Mouse (Mus musculus): ENCODE measurements at regions not wholly inside any gene's neighbourhood (a gene's known extent, or its start where the extent isn't known, plus 50 kb on each side); places are given as distances from the start of the nearest gene placed in this dataset.
"Not testable (repeated sequence)": the region's sequence is repeated elsewhere in the genome, so short reads cannot be mapped to it uniquely, and the experiment has no call there.

DNA sequence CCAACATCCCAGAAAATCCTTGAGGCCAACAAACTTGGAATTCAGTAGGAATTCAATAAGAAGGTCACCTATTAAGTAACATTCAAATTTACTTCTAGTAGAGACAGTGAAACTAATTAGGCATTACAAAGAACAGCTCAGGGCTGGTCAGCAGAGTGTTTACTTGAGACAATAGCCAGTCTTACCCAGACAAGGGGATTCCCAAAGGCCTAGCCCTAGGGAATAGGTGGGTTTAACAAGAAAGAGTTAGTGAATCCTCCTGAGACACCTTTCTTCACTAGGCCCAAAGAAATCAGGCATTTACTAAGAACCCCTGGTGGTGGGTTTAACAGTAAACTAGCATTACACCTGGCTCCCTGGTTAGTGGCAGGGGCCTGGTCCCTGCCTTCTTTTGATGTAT is 597.7 kb upstream of the Cdh9 start:
- DNase-seq (ENCODE audit: low spot score): no peak

DNA sequence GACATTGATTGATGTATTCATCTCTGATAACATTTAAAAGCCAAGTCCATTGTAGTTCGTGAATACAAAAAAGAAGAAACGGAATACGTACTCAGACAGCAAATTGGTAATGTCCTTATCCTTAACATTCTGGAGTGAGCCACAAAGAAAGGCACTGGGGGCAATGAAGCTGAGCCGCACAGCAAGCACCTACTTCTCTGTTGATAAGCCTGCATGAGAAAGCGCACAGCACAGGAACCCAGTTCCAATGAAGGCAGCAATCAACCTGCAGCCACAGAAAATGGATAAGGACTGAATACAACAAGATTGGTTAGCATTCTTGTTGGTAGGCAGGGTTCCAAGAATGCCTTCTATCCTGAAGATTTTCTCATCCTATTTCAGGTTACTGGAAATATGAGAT is 570.4 kb upstream of the Cdh9 start:
- no peak for DNase-seq (ENCODE audit: low spot score)

DNA sequence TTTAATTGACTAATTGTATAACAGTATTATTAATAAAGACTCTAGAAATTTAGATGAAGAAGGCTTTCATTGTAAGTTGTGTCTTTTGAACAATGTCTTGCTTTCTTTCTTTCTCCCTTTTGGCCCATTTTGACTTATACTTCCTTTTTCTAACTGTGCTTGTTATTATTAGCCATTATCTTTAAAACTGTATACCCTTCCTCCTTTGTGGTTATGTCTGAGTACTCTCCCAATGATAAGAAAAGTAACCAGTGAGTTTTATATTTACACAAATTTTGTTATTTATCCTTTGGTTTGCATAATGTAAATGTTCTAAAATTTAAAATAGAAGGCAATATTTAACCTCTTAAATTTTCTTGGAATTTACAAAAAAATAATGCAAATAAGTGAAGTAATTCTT is 564.6 kb upstream of the Cdh9 start:
- DNase-seq (ENCODE audit: low spot score): no peak

DNA sequence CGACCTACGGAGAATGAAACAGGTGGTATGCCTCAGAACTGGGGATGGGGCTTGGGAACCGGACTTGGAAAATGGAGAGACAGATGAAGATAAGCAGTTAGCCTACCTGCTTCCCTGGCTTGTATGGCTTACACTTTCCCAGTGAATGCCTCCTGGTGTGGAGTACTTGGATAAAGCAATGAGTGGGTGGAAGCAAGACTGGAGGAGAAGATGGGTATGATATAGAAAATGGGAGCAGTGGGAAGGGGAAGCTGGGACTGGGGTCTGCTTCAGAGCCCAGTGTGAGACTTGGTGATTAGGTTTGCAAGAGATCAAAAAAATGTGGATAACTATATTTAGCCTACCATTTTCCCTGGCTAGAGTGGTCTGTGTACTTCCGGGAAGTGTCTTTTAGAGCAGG is 515.2 kb upstream of the Cdh9 start:
- DNase-seq (ENCODE audit: low spot score): no peak

DNA sequence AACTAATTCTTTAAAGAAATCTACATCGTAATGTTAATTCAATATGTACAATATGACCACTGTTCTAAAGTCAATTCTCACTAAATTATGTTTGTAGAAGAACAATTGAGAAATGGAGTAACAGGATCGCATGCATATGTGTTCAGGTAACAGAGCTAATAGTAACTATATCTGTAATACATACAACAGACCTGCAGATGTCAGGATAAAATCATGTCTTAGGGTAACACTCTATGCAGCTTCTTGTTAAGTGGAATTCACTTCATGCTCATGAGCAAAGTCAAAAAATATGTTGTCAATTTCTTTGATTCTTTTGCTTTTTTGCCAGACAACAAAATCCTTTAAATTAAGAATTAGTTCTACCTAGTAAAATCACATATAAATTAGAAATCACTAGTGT is 506.9 kb upstream of the Cdh9 start:
- DNase-seq (ENCODE audit: low spot score): peak; percentile 6

DNA sequence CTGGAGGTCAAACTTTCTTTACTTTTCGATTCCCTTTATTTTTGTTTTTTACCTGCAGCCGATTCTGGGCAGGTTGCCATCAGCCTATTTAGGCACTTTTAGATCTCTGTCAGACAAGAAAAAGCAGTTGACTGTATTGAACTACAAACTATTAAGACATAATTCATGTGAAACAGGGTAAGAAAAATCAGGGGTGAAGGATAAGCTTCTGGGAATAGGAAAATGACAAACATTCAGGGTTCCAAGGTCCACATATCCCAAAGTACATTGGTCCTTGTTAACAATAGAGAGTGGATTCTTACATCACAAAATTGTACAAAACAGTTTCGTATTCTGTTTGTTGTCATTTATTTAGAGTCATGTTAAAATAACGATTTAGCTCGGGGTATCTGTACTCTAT is 480.0 kb upstream of the Cdh9 start:
- no peak for DNase-seq (ENCODE audit: low spot score)

DNA sequence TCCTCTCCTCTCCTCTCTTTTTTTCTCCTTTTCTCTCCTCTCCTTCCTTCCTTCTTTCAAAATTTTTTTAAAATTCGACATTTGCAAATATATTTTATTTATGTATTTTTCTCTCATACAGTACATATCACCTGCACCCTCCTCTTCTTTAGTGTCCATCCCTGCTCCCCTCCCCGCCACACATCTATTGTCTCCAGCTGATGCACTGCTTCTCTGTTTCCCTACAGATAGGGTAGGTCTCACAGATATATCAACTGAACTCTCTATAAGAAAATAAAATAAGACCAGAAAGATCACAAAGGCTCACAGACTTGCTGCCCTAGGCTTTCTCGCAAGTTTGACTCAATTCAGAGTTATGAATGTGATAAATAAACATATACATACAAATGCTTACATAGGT is 443.4 kb upstream of the Cdh9 start:
- no peak for DNase-seq (ENCODE audit: low spot score)

DNA sequence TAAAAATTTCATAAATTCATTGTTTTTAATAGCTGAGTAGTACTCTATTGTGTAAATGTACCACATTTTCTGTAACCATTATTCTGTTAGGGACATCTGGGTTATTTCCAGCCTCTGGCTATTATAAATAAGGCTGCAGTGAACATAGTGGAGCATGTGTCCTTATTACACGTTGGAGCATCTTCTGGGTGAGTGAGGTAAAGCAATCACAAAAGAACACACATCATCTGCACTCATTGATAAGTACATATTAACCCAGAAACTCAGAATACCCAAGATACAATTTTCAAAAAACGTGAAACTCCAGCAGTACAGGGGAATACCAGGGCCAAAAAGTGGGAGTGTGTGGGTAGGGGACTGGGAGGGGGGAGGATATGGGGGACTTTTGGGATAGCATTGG is 434.0 kb upstream of the Cdh9 start:
- not testable (repeated sequence) for DNase-seq (ENCODE audit: low spot score)

DNA sequence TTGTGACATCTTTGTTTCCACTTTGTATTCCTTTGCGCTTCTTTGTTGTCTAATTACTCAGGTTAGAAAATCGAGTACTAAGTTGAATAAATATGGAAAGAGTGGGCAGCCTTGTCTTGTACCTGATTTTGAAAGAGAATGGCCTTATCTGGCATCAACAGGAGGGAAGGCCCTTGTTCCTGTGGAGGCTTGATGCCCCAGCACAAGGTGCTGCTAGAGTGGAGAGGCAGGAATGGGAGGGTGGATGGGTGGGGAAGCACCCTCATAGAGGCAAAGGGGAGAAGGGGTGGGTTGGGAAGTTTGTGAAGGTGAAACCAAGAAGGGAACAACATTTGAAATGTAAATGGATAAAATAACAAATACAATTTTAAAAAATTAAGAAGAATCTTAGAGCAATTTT is 418.9 kb upstream of the Cdh9 start:
- DNase-seq (ENCODE audit: low spot score): no peak

DNA sequence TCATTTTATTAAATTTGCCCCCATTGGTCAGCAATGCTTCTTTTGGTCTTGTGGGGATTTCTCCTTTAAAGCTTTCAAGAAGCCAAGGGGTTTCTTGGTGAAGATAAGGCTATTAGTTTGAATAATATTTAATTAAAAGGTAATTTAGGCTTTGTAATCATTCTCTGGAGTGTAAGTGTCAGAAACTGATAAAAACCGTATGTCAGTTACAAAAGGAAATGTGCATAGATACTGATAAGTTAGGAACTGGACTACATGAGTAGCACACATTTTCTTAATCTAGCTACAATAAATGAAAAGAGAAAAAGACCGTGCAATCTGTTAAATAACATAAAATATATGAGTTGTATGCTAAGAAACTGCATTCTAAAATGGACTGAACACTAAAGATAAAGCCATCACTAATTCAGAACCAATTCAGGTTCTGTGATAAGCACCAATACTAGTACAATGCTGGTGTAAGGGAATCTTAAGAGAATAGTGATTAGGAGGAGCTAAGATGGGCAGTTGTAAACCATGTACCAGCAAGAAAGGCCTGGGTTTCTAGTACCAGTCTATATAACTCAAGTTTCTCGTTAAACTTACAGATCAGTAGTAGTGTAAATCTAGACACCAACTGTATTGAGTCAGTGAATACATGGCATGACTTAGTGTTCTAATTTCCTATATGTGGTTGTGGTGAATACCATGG is 416.5 kb upstream of the Cdh9 start:
- DNase-seq (ENCODE audit: low spot score): no peak

DNA sequence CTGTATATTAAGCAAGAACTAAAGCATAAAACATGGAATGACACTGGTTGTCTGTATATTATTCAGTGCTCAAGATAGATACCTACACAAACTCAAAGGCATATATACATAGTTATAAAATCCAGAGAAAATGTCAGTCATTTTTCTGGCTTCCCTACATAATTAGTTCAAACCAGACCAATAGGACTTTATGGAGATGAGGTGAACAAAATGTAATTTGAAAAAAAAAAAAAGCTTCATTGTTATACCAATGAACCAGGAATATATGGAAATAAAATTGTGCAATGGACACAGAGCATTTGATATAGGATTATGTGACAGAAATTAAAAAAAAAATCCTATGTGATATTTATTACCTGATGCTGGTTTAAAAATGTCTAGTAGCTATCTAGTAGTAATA is 415.8 kb upstream of the Cdh9 start:
- DNase-seq (ENCODE audit: low spot score): no peak

DNA sequence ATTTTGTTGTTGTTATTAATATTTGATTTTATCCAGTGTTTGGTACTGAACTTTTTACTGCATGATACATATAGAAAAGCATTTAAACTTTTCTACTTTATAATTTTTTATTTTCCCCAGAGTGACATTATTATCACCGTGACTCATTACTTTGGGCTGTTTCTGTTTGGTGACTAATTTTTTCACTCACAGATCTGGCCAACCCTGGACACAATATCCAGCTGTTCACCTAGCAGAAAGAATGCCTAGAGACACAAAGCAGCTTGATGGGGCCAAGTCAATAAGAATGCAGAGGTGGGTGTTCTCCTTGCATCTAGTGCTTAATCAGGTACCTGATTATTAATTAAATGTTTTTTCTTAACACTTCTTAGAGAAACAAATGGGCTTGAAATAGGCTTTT is 414.7 kb upstream of the Cdh9 start:
- DNase-seq (ENCODE audit: low spot score): no peak

DNA sequence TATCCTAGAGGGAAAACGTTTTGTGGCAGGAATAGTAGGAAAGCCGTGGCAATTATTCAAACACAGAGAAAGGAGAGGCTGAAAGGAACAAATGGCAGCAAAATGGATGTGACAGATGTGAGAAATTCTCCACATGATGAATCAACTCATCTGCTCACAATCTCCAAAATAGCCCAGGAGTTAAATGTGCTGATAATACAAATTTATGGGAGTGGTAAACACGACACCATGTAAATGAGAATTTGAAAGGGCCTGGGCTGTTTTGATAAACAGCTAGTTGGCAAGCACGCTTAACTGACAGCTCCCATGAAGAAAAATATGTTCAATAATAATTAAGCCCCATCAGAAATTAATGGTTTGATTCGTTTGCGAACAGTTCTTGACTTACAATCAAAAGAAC is 413.9 kb upstream of the Cdh9 start:
- no peak for DNase-seq (ENCODE audit: low spot score)

DNA sequence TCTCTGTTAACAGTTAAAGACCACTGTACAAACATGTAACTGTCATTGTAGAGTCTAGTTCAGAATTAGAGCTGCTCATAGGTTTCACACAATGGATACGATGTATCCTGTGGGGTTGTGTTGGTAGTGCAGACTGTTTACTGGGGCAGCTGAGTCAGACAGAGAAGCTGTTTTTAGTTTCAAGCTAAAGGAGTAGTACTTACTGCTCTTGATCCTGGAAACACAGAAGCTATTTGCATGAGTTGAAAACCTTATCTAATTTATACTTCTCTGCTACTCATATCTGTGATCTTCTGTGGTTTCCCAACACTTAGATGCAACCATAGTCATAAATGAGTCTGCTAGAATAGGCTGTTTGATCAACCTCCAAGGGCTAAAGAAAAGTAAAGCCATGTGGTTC is 413.5 kb upstream of the Cdh9 start:
- DNase-seq (ENCODE audit: low spot score): no peak

DNA sequence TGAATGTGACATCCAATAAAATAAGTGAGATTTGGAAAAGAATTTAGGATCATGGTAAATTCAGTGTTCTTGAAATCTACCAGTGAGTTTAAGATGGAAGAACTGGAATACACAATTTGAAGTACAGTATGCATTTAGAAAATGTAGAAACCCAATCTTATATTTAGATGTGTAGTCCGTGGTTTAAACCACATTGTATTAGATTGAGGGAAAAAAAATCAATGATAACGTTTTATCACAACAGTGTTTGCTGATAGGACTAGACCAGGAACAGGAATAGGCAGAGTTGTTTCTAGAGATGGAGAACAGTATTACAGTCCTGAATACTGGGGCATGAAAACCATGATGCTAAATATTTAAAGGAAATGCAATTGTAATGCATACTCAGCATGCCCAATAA is 402.2 kb upstream of the Cdh9 start:
- no peak for DNase-seq (ENCODE audit: low spot score)
